Mouse (Mus musculus) layer of hippocampus, postnatal 10 days (tissue): ENCODE measurements at regions not wholly inside any gene's neighbourhood (a gene's known extent, or its start where the extent isn't known, plus 50 kb on each side); places are given as distances from the start of the nearest gene placed in this dataset.

Experiments used
- DNase-seq, 2 experiments: peaks; one replicate each; pipeline ENCODE4 v3.0.0; 2021; ENCODE audit warnings: low spot score in 2 of 2

GRCm38 (mm10) chr13:31163878-31164495 lies 190.0 kb downstream of the Gm5447 start:
- no peak for DNase-seq

- DNase-seq, result no peak
Observed at GRCm38 (mm10) chr13:31166286-31166685, 192.3 kb downstream of the Gm5447 start.

GRCm38 (mm10) chr13:31168854-31169253 lies 194.8 kb downstream of the Gm5447 start:
- DNase-seq, result no peak

- no peak for DNase-seq
Observed at GRCm38 (mm10) chr13:31171751-31172150, 197.7 kb downstream of the Gm5447 start.

- DNase-seq, result no peak
Observed at GRCm38 (mm10) chr13:31172580-31172979, 198.6 kb downstream of the Gm5447 start.

GRCm38 (mm10) chr13:31177999-31178783 lies 204.2 kb downstream of the Gm5447 start:
- no peak for DNase-seq

GRCm38 (mm10) chr13:31178964-31179363 lies 205.0 kb downstream of the Gm5447 start:
- DNase-seq, result no peak

- DNase-seq, result peak in 1 of 2 experiments; percentile 31
Observed at GRCm38 (mm10) chr13:31179407-31180001, 205.5 kb downstream of the Gm5447 start.

GRCm38 (mm10) chr13:31181530-31181929 lies 207.5 kb downstream of the Gm5447 start:
- DNase-seq, result no peak

GRCm38 (mm10) chr13:31184845-31185834 lies 211.1 kb downstream of the Gm5447 start:
- DNase-seq, result no peak

GRCm38 (mm10) chr13:31186805-31187589 lies 213.0 kb downstream of the Gm5447 start:
- no peak for DNase-seq

GRCm38 (mm10) chr13:31189116-31189515 lies 215.1 kb downstream of the Gm5447 start:
- no peak for DNase-seq

- no peak for DNase-seq
Observed at GRCm38 (mm10) chr13:31190036-31190435, 216.0 kb downstream of the Gm5447 start.

GRCm38 (mm10) chr13:31191344-31192139 lies 217.5 kb downstream of the Gm5447 start:
- DNase-seq, result no peak

- no peak for DNase-seq
Observed at GRCm38 (mm10) chr13:31194971-31195370, 221.0 kb downstream of the Gm5447 start.

GRCm38 (mm10) chr13:31196546-31196945 lies 222.5 kb downstream of the Gm5447 start:
- DNase-seq, result no peak

GRCm38 (mm10) chr13:31197593-31197992 lies 223.6 kb downstream of the Gm5447 start:
- no peak for DNase-seq

GRCm38 (mm10) chr13:31199384-31199783 lies 225.4 kb downstream of the Gm5447 start:
- no peak for DNase-seq

- no peak for DNase-seq
Observed at GRCm38 (mm10) chr13:31204068-31204467, 230.1 kb downstream of the Gm5447 start.
